Mouse (Mus musculus) adrenal gland, postnatal 10 days (tissue): ENCODE results near the gene Adh1. TPM values are rescaled to one million over a fixed set of nuclear protein-coding genes. Genes with fewer than 3 reads are reported as not detected.
A peak's percentile ranks its signal among the peaks of the same experiment; 100 is the strongest.

Experiments used
- DNase-seq: peaks from one replicate; pipeline ENCODE4 v3.0.0; 2021; ENCODE audit warnings: mixed read lengths
- total RNA-seq, 2 experiments: library from RNA; stranded (reverse); gene quantifications; 2 replicates each; pipeline ENCODE4 v1.2.3; 2021

Adh1 gene
- total RNA-seq, 2 experiments from 2014 or later, result 2,760 to 3,266 TPM

DNA sequence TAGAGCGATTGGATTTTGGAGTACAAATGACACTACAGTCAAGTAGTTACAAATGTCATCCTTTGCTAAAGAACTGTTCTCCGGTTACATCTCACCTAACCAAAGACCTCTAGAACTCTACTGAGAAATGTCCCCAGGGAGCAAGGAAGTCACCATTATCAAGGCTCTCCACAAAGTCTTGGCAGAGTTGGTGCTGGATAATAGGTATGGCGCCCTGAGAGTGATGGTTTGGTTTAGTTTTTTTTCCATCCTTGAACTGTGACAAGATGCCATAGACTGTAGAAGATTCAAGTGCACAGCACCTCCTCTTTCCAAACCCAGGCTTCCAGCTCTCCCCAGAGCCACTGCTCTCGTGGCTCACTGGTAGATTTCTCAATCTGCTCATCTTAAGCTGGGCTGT lies 26.9 kb downstream of the Adh1 start:
- no peak for DNase-seq

- DNase-seq, result no peak
Observed at GRCm38 (mm10) chr3:138290672-138291071, 29.9 kb downstream of the Adh1 start.

GRCm38 (mm10) chr3:138291529-138292117 lies 30.8 kb downstream of the Adh1 start:
- DNase-seq, result no peak

GRCm38 (mm10) chr3:138293298-138293895 lies 32.6 kb downstream of the Adh1 start:
- DNase-seq, result peak; percentile 49

DNA sequence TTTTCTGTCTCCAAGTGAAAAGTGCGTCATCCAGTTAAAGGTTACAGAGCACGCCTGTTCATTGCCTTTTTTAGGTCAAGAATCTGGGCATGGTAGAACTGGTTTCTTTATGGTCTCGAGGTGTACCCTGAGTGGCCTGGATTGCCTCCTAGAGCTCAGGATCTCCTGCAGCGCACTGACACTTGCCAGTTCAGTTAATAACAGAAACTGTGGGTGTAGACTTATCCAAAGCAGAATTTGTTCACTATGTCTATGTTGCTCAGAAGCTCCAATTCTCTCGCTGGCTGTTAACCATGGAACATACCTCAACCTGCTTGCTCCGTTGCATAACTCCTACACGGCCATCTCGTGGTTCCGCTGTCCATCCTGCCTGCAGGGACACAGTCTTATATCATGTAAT lies 39.3 kb downstream of the Adh1 start:
- no peak for DNase-seq

DNA sequence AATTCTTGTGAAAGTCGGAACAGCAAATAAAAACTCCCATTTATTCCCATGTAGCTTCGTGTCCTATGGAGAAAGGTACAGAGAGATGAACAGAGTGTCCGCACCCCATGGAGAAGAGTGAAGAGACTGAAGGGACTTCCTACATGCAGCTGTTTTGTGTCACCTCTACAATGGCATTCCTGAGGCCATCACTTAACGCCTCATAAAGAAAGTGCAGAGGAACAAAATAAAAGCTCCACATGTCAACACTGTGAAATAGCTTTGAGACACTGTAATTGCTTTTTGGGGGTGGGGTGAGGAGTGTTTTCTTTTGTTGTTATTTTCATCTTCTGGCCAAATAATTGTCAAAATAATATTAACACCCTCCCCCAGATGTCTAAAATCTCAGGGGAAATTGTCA lies 41.9 kb downstream of the Adh1 start:
- no peak for DNase-seq

GRCm38 (mm10) chr3:138303771-138304488 lies 43.1 kb downstream of the Adh1 start:
- no peak for DNase-seq

- DNase-seq, result no peak
Observed at GRCm38 (mm10) chr3:138304489-138304871, 43.7 kb downstream of the Adh1 start.

- no peak for DNase-seq
Observed at GRCm38 (mm10) chr3:138305486-138306289, 44.9 kb downstream of the Adh1 start.

GRCm38 (mm10) chr3:138306290-138306683 lies 45.5 kb downstream of the Adh1 start:
- no peak for DNase-seq

DNA sequence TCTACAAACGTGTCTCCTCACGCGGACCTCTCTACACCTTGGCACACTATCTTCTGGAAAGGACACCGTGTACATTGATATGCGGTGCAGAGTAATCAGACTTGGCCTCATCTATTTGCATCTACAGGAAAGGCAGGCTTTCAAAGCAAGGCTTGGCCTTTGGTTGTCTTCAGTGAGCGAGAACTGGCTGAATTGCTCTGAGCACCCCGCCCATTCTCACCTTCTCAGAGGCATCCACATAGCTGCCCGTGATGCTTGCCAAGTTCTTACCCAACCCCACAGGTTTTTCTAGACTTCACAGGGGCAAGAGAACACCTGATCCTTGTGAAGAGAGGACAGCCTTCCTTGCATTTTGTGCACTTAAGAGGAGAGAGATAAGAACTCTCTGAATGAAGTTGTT lies 49.1 kb downstream of the Adh1 start:
- DNase-seq, result no peak

DNA sequence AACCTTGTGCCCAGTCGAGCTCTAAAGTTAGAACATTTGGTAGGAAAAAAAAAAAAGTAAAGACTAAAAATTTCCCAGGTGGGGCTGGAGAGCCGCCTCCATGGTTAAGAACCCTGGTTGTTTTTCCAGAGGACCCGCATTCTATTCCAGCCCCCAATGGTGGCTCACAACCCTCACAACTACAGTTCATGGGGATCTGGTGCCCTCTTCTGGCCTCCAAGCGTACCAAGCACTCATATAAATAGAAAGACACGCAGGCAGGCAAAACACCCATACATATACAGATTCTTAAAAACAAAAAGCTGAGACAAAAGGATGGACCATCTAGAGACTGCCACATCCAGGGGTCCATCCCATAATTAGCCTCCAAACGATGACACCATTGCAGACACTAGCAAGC lies 50.2 kb downstream of the Adh1 start:
- DNase-seq, result no peak

DNA sequence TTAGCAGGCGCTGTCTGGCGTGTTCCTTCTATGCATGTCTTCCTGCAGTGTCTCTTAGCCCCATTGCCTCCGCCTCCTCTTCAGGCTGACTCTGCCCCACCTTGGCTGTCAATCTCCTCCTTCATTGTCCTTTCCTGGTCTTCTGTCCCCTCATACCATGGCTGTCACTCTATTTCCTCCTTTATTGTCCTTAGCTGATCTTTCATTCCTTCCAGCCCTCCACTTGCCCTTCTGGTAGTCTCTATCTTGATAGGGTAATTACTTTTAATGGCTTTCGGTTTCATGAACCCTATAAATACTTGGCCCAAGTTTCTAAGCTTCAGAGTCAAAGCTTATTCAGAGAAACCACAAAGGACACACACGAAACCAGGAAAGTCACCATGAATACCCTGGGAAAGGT lies 52.2 kb downstream of the Adh1 start, which contains the start of gene Adh6a:
Gene Adh6a, plus strand, starts transcription at position 322 of the 400 bp plus-strand sequence.
- no peak for DNase-seq

DNA sequence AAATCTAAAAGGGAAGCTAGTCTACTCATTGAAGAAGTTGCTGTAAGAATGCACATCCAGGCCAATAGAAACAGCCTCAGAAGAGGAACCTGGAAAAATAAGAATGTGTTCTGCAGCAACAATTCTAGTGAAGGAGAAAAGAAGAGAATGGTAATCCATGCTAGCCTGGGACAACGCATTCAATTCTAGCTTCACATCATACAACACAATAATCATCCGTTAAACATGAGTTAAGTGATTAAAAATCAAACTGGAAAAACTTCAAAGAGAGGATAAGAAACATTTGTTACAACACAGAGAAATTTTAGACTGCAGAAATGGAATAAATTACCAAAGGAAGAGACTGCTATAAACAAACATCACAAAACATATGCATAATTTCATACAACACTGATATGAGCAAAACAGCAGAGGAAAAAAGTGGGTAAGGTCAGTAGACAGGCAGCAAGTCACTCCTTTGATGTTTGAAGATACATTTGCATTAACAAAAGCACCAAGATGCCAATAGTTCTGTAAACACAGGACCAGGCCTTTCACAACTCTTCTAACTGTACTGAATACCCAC lies 56.2 kb downstream of the Adh1 start:
- no peak for DNase-seq

GRCm38 (mm10) chr3:138325001-138325400 lies 64.2 kb downstream of the Adh1 start:
- no peak for DNase-seq

- no peak for DNase-seq
Observed at GRCm38 (mm10) chr3:138325466-138325865, 64.7 kb downstream of the Adh1 start.

DNA sequence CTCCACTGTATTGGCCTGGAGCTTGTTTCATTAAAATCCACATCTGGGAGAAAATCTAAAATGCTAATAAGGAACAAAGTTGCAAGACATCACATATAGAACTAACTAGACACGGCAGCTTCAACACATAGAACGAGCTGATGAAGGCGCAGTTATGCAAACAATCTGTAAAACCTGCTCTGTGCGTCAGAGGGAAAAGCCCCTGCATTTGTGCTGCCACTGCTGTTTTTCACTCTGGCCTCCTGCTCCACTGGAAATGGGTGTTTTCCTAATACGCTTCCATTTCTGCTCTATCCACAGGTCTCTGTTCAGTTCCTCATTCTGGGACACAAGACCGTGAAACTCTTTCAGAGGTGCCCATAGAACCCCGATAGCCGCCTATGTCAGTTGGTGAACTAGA lies 73.1 kb downstream of the Adh1 start:
- no peak for DNase-seq

- no peak for DNase-seq
Observed at GRCm38 (mm10) chr3:138334320-138334719, 73.5 kb downstream of the Adh1 start.

DNA sequence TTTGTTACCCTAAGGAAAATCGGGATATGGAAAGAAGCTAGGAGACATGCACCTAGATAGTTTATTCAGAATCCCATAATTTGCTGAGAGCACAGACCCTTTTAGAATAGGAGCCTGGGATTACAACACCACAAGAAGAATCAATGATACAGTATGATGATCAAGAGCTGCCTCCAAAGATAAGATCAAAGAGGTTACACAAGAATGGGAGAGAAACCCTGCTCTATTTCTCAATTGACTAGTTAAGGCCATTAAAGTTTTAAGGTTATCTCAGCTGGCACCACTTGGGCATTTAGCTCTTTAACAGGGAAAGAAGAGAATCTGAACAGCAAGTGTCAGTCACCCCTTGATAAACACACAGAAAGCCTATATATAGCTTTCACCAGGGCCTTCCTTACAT lies 74.8 kb downstream of the Adh1 start:
- DNase-seq, result no peak

DNA sequence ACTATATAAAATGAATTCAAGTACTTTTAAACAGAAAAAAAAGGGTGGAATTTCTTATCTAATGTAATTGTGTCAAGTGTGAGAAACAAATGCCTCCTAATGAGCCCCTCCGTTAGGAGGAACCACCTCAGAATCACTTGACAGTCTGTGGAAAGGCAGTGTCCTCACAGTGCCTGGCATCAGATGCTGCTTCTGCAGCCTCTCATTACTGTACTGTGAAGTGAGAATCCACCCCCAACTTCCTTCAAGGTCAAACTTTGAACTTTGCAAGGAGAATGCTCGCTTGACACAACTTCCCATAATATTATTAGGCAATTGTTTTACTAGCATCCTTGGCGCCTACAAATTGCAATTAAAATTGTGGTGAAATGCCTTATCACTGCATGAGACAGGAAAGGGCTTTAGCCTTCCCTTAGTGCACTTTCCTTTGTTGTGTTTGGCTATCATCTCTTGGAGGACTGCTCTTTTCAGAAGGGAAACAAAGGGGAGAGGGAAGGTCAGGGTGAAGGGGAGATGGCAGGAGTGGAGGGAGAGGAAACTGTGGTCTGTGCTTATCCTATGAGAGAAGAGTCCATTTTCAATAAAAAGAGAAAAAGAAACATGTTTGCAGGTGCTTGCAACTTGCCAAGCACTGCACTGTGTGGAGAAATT lies 75.4 kb downstream of the Adh1 start:
- DNase-seq, result no peak
